Comparison of ENCODE assay signal across 7 mouse cellular contexts in genomic region chr10:80270734-80271181, GRCm38 (mm10). TPM values are rescaled to one million over a fixed set of nuclear protein-coding genes. Genes with fewer than 3 reads are reported as not detected.
DNase-seq lines count a peak whose midpoint lies in the region; ATAC-seq lines count a peak whose summit lies in the region.

No protein-coding gene starts in this region.

- ATAC-seq in megakaryocyte, adult 5-6 weeks (ENCODE audit: poor library complexity, severe bottlenecking) = no peak
- ATAC-seq in stomach, embryonic 15.5 days (ENCODE audit: insufficient read depth, low FRiP score, low read depth) = peak; percentile 36; the same call in 1 of the 2 replicates
- ATAC-seq in CD4-positive, CD25-positive, alpha-beta regulatory T cell, adult 4 months = no peak

- no peak overlapping the region for H3K27ac ChIP-seq in limb, embryonic 10.5 days
- peak overlapping the region; percentile 4; the same call in 1 of the 2 replicates for H3K27ac ChIP-seq in stomach, embryonic 15.5 days

- 89% methylated on average over 6 of the region's 6 CpGs for WGBS in limb, embryonic 10.5 days
- WGBS in stomach, embryonic 15.5 days = 62% methylated on average over 6 of the region's 6 CpGs

- H3K4me1 ChIP-seq in megakaryocyte, embryonic 14.5 days = peaks cover 92% of the 10 kb centered on the region
- peaks cover 88% of the 10 kb centered on the region for H3K4me1 ChIP-seq in erythroblast, embryonic 14.5 days (ENCODE audit: control insufficient read depth)
- peaks cover 48% of the 10 kb centered on the region for H3K4me1 ChIP-seq in limb, embryonic 10.5 days
- peaks cover 56% of the 10 kb centered on the region for H3K4me1 ChIP-seq in stomach, embryonic 15.5 days

- no peaks in the 10 kb centered on the region for H3K9me3 ChIP-seq in megakaryocyte, embryonic 14.5 days
- H3K9me3 ChIP-seq in erythroblast, embryonic 14.5 days (ENCODE audit: control insufficient read depth, low read length) = no peaks in the 10 kb centered on the region
- H3K9me3 ChIP-seq in limb, embryonic 10.5 days (replicated peaks) = no peaks in the 10 kb centered on the region
- H3K9me3 ChIP-seq in stomach, embryonic 15.5 days = no peaks in the 10 kb centered on the region

- H3K4me2 ChIP-seq in stomach, embryonic 15.5 days = no peak overlapping the region; the same call in 1 of the 2 replicates

- H3K27me3 ChIP-seq in megakaryocyte, embryonic 14.5 days (replicated peaks) = no peaks in the 10 kb centered on the region
- H3K27me3 ChIP-seq in erythroblast, embryonic 14.5 days (ENCODE audit: control insufficient read depth) = no peaks in the 10 kb centered on the region
- no peaks in the 10 kb centered on the region for H3K27me3 ChIP-seq in limb, embryonic 10.5 days (ENCODE audit: low read depth, poor library complexity, severe bottlenecking)
- H3K27me3 ChIP-seq in stomach, embryonic 15.5 days (replicated peaks) = no peaks in the 10 kb centered on the region

- no peak overlapping the region for H3K9ac ChIP-seq in stomach, embryonic 15.5 days

- H3K4me3 ChIP-seq in megakaryocyte, embryonic 14.5 days (replicated peaks) = peak overlapping the region; percentile 83
- H3K4me3 ChIP-seq in erythroblast, embryonic 14.5 days (replicated peaks) = peak overlapping the region; percentile 56
- peak overlapping the region; percentile 9; the same call in 1 of the 2 replicates for H3K4me3 ChIP-seq in limb, embryonic 10.5 days
- H3K4me3 ChIP-seq in stomach, embryonic 15.5 days (replicated peaks) = no peak overlapping the region

- peaks cover 76% of the 10 kb centered on the region for H3K36me3 ChIP-seq in megakaryocyte, embryonic 14.5 days (replicated peaks; ENCODE audit: low read length)
- H3K36me3 ChIP-seq in erythroblast, embryonic 14.5 days (ENCODE audit: control insufficient read depth) = peaks cover 94% of the 10 kb centered on the region
- H3K36me3 ChIP-seq in limb, embryonic 10.5 days = peaks cover 87% of the 10 kb centered on the region
- H3K36me3 ChIP-seq in stomach, embryonic 15.5 days = peaks cover 13% of the 10 kb centered on the region; the same call in 1 of the 2 replicates

- no peak for DNase-seq in limb, embryonic 10.5 days (ENCODE audit: low spot score)
- no peak for DNase-seq in right cerebral cortex, adult 18-20 months

RNA-seq across cellular contexts. Expression of gene Dazap1, which starts 9.5 kb away (rescaled TPM):
- 384 and 552 TPM in 2 replicates for polyA plus RNA-seq in megakaryocyte, embryonic 14.5 days (2012; ENCODE audit: insufficient read depth, low replicate concordance)
- 39.0 and 41.4 TPM in 2 replicates for total RNA-seq in megakaryocyte, adult 5-6 weeks (2015)
- total RNA-seq in megakaryocyte, adult 5-6 weeks (2017) = 187 and 200 TPM in 2 replicates
- 76.5 and 84.5 TPM in 2 replicates for polyA plus RNA-seq in erythroblast, embryonic 14.5 days (2012)
- polyA plus RNA-seq in limb, embryonic 10.5 days (2016; fragmentation: Nextera tagmentation; extraction: Ambion mirVana) = 61.2 and 66.2 TPM in 2 replicates
- 62.4 and 66.4 TPM in 2 replicates for polyA plus RNA-seq in stomach, embryonic 15.5 days (2015; fragmentation: Nextera tagmentation; extraction: Ambion mirVana)
- polyA plus RNA-seq in CD4-positive, CD25-positive, alpha-beta regulatory T cell, adult 4 months (2017; shearing (Covaris generic)) = 10 to 100 TPM; 10.4 to 14.7 TPM

RNA-seq across cellular contexts. Expression of gene Gamt, which starts 9.9 kb away (rescaled TPM):
- 3.2 and 11.3 TPM in 2 replicates for polyA plus RNA-seq in megakaryocyte, embryonic 14.5 days (2012; ENCODE audit: insufficient read depth, low replicate concordance)
- total RNA-seq in megakaryocyte, adult 5-6 weeks (2015) = 6.3 and 6.7 TPM in 2 replicates
- 4.4 and 10.2 TPM in 2 replicates for total RNA-seq in megakaryocyte, adult 5-6 weeks (2017)
- 0.11 and 0.20 TPM in 2 replicates for polyA plus RNA-seq in erythroblast, embryonic 14.5 days (2012)
- 14.4 and 18.4 TPM in 2 replicates for polyA plus RNA-seq in limb, embryonic 10.5 days (2016; fragmentation: Nextera tagmentation; extraction: Ambion mirVana)
- 111 and 148 TPM in 2 replicates for polyA plus RNA-seq in stomach, embryonic 15.5 days (2015; fragmentation: Nextera tagmentation; extraction: Ambion mirVana)
- under 1 TPM in 1 of 2 experiments, not detected in 1; 0.47 TPM for polyA plus RNA-seq in CD4-positive, CD25-positive, alpha-beta regulatory T cell, adult 4 months (2017; shearing (Covaris generic))

RNA-seq across cellular contexts. Expression of gene Rps15, which starts 21.5 kb away (rescaled TPM):
- polyA plus RNA-seq in megakaryocyte, embryonic 14.5 days (2012; ENCODE audit: insufficient read depth, low replicate concordance) = 7,349 and 10,126 TPM in 2 replicates
- 1,580 and 1,599 TPM in 2 replicates for total RNA-seq in megakaryocyte, adult 5-6 weeks (2015)
- total RNA-seq in megakaryocyte, adult 5-6 weeks (2017) = 1,732 and 1,915 TPM in 2 replicates
- 998 and 1,528 TPM in 2 replicates for polyA plus RNA-seq in erythroblast, embryonic 14.5 days (2012)
- 1,092 and 1,255 TPM in 2 replicates for polyA plus RNA-seq in limb, embryonic 10.5 days (2016; fragmentation: Nextera tagmentation; extraction: Ambion mirVana)
- 904 and 948 TPM in 2 replicates for polyA plus RNA-seq in stomach, embryonic 15.5 days (2015; fragmentation: Nextera tagmentation; extraction: Ambion mirVana)
- 1,000 to 10,000 TPM; 1,622 to 1,794 TPM for polyA plus RNA-seq in CD4-positive, CD25-positive, alpha-beta regulatory T cell, adult 4 months (2017; shearing (Covaris generic))

RNA-seq across cellular contexts. Expression of gene Ndufs7, which starts 21.8 kb away (rescaled TPM):
- polyA plus RNA-seq in megakaryocyte, embryonic 14.5 days (2012; ENCODE audit: insufficient read depth, low replicate concordance) = 226 and 551 TPM in 2 replicates
- total RNA-seq in megakaryocyte, adult 5-6 weeks (2015) = 113 and 114 TPM in 2 replicates
- 84.8 and 86.1 TPM in 2 replicates for total RNA-seq in megakaryocyte, adult 5-6 weeks (2017)
- polyA plus RNA-seq in erythroblast, embryonic 14.5 days (2012) = 19.0 and 28.9 TPM in 2 replicates
- polyA plus RNA-seq in limb, embryonic 10.5 days (2016; fragmentation: Nextera tagmentation; extraction: Ambion mirVana) = 311 and 345 TPM in 2 replicates
- 326 and 364 TPM in 2 replicates for polyA plus RNA-seq in stomach, embryonic 15.5 days (2015; fragmentation: Nextera tagmentation; extraction: Ambion mirVana)
- 100 to 1,000 TPM; 231 to 237 TPM for polyA plus RNA-seq in CD4-positive, CD25-positive, alpha-beta regulatory T cell, adult 4 months (2017; shearing (Covaris generic))

RNA-seq across cellular contexts. Expression of gene Apc2, which starts 25.0 kb away (rescaled TPM):
- 0.92 and 4.5 TPM in 2 replicates for polyA plus RNA-seq in megakaryocyte, embryonic 14.5 days (2012; ENCODE audit: insufficient read depth, low replicate concordance)
- total RNA-seq in megakaryocyte, adult 5-6 weeks (2015) = not detected in 2 replicates
- not detected in 2 replicates for total RNA-seq in megakaryocyte, adult 5-6 weeks (2017)
- under 0.01 TPM in 1 of 2 replicates, not detected in the other for polyA plus RNA-seq in erythroblast, embryonic 14.5 days (2012)
- polyA plus RNA-seq in limb, embryonic 10.5 days (2016; fragmentation: Nextera tagmentation; extraction: Ambion mirVana) = 0.90 and 2.9 TPM in 2 replicates
- 5.0 and 5.2 TPM in 2 replicates for polyA plus RNA-seq in stomach, embryonic 15.5 days (2015; fragmentation: Nextera tagmentation; extraction: Ambion mirVana)
- polyA plus RNA-seq in CD4-positive, CD25-positive, alpha-beta regulatory T cell, adult 4 months (2017; shearing (Covaris generic)) = under 1 TPM in 1 of 2 experiments, not detected in 1; 0.16 TPM
